Mouse (Mus musculus) heart, adult 2 months (tissue): Measurements from ENCODE around the gene Trio.

Source experiments
- CTCF ChIP-seq: fragments of 200-600 bp; IDR thresholded peaks from 2 replicates; pipeline ENCODE4 v1.8.1; 2022; ENCODE audit warnings: antibody characterized with exemption, mild to moderate bottlenecking, moderate library complexity
- EP300 ChIP-seq: fragments of 200-500 bp; IDR thresholded peaks from 2 replicates; pipeline ENCODE4 v1.6.1; 2011; ENCODE audit warnings: low read depth, low read length, control low read depth; ENCODE audit not compliant: insufficient read depth
- POLR2A ChIP-seq: fragments of 200-500 bp; IDR thresholded peaks from 2 replicates; pipeline ENCODE4 v1.6.1; 2011; ENCODE audit warnings: mild to moderate bottlenecking, low read depth, low read length, control low read depth; ENCODE audit not compliant: insufficient read depth

DNA sequence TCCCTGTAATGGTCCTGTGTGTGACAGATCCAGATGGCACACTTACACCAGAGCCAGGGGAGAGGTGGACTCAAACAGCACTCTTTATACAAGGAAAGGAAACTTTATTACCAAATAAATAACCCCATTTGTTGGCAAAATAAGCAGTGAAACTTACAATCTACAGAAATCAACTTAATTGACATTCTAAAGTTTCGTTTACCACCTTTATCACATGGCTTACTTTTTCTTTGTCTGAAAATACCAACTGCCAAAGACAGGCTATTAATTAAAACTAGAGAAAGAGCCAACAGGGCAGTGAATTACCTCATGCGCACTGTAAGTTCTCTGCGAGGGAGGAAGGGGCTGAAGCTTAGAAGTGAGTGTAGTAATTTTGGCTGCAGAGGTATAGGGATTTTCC lies 236.3 kb downstream of the Trio start:
- no peak for TF ChIP-seq CTCF
- TF ChIP-seq POLR2A = no peak
- no peak for TF ChIP-seq EP300
